Mouse (Mus musculus) CH12.LX (cell line): ENCODE measurements around the gene Vsir. TPM values are rescaled to one million over a fixed set of nuclear protein-coding genes. Genes with fewer than 3 reads are reported as not detected.

Source experiments
- DNase-seq: peaks from one replicate; pipeline ENCODE4 v3.0.0-alpha.2; 2013; ENCODE audit errors: extremely low read depth
- H3K27ac ChIP-seq: 2 replicates; pipeline ENCODE4 v1.5.1; 2012; ENCODE audit warnings: low read depth, mild to moderate bottlenecking, control low read depth, moderate library complexity; ENCODE audit not compliant: insufficient read depth
- H3K27me3 ChIP-seq: replicated peaks from 2 replicates; pipeline ENCODE3; 2012; ENCODE audit warnings: inconsistent platforms
- H3K36me3 ChIP-seq, 2 experiments: replicated peaks in 1 of 2; 2 replicates each; pipeline versions ENCODE3 to v1.6.1; 2012; ENCODE audit warnings: inconsistent platforms in 1 of 2, low read length in 1 of 2, mild to moderate bottlenecking in 1 of 2, mixed read lengths in 1 of 2, moderate library complexity in 1 of 2; ENCODE audit not compliant: control insufficient read depth in 1 of 2, insufficient read depth in 1 of 2
- H3K4me1 ChIP-seq, 2 experiments: 2 replicates each; pipeline ENCODE4 v1.6.1; 2012; ENCODE audit warnings: inconsistent platforms in 1 of 2, moderate library complexity in 1 of 2; ENCODE audit not compliant: insufficient read depth in 2 of 2, control insufficient read depth in 1 of 2
- H3K4me2 ChIP-seq: 2 replicates; pipeline ENCODE4 v1.6.1; 2012; ENCODE audit warnings: low read depth, mild to moderate bottlenecking, control low read depth; ENCODE audit not compliant: poor library complexity, insufficient read depth, severe bottlenecking
- H3K4me3 ChIP-seq, 3 experiments: fragments of 150-350 bp in 1 of 3; sonication (generic) in 1 of 3; replicated peaks in 1 of 3; 2 replicates each; pipeline versions ENCODE3 to v1.5.1; 2011 to 2012; ENCODE audit warnings: low read depth in 2 of 3, low read length in 2 of 3, mild to moderate bottlenecking in 2 of 3, moderate library complexity in 2 of 3, control low read depth in 1 of 3, improper control_type of control experiment in 1 of 3, inconsistent platforms in 1 of 3, mixed read lengths in 1 of 3; ENCODE audit not compliant: poor library complexity in 1 of 3
- H3K79me2 ChIP-seq: replicated peaks from 2 replicates; pipeline ENCODE4 v1.6.1; 2012; ENCODE audit warnings: mild to moderate bottlenecking, moderate library complexity; ENCODE audit not compliant: control insufficient read depth, poor library complexity, insufficient read depth, severe bottlenecking; ENCODE audit errors: extremely low read depth
- H3K9ac ChIP-seq: 2 replicates; pipeline ENCODE4 v1.6.1; 2012; ENCODE audit warnings: low read depth, mild to moderate bottlenecking, control low read depth, moderate library complexity; ENCODE audit not compliant: insufficient read depth
- H3K9me3 ChIP-seq: replicated peaks from 2 replicates; pipeline ENCODE3; 2012; ENCODE audit warnings: low read length, inconsistent platforms, mixed read lengths
- BHLHE40 ChIP-seq: IDR thresholded peaks from 2 replicates; pipeline ENCODE4 v1.6.1; 2011; ENCODE audit warnings: mild to moderate bottlenecking, low read depth, low read length, improper control_type of control experiment
- CTCF ChIP-seq, 2 experiments: IDR thresholded peaks in 1 of 2; conservative IDR thresholded peaks in 1 of 2; 2 replicates each; pipeline ENCODE4 v1.5.1; 2011 to 2012; ENCODE audit warnings: low read depth in 2 of 2, low read length in 2 of 2, improper control_type of control experiment in 1 of 2, inconsistent platforms in 1 of 2, mild to moderate bottlenecking in 1 of 2, moderate library complexity in 1 of 2
- E2F4 ChIP-seq: IDR thresholded peaks from 2 replicates; pipeline ENCODE4 v1.6.1; 2011; ENCODE audit warnings: low read depth, low read length, improper control_type of control experiment; ENCODE audit not compliant: insufficient replicate concordance
- EP300 ChIP-seq: IDR thresholded peaks from 2 replicates; pipeline ENCODE4 v1.6.1; 2011; ENCODE audit warnings: low read length, improper control_type of control experiment
- IRF4 ChIP-seq: IDR thresholded peaks from 2 replicates; pipeline ENCODE4 v1.6.1; 2014; ENCODE audit warnings: low read depth, mild to moderate bottlenecking, inconsistent platforms, low read length, improper control_type of control experiment
- JUN ChIP-seq: IDR thresholded peaks from 2 replicates; pipeline ENCODE4 v1.6.1; 2011; ENCODE audit warnings: low read depth, mild to moderate bottlenecking, low read length, improper control_type of control experiment, moderate library complexity; ENCODE audit not compliant: insufficient read depth
- MAX ChIP-seq: IDR thresholded peaks from 2 replicates; pipeline ENCODE4 v1.6.1; 2011; ENCODE audit warnings: low read length, improper control_type of control experiment
- MXI1 ChIP-seq: IDR thresholded peaks from 2 replicates; pipeline ENCODE4 v1.6.1; 2011; ENCODE audit warnings: mild to moderate bottlenecking, low read depth, low read length, improper control_type of control experiment
- MYC ChIP-seq: IDR thresholded peaks from 2 replicates; pipeline ENCODE4 v1.6.1; 2011; ENCODE audit warnings: low read depth, mild to moderate bottlenecking, improper control_type of control experiment, low read length
- NELFE ChIP-seq: IDR thresholded peaks from 2 replicates; pipeline ENCODE4 v1.6.1; 2011; ENCODE audit warnings: low read depth, low read length, improper control_type of control experiment
- NRF1 ChIP-seq: IDR thresholded peaks from 2 replicates; pipeline ENCODE4 v1.6.1; 2014; ENCODE audit warnings: low read depth, mild to moderate bottlenecking, inconsistent platforms, low read length, improper control_type of control experiment, moderate library complexity
- PAX5 ChIP-seq: IDR thresholded peaks from 2 replicates; pipeline ENCODE4 v1.6.1; 2012; ENCODE audit warnings: low read length, inconsistent platforms, mixed read lengths
- POLR2AphosphoS2 ChIP-seq: IDR thresholded peaks from 2 replicates; pipeline ENCODE4 v1.6.1; 2011; ENCODE audit warnings: low read depth, low read length, improper control_type of control experiment
- RAD21 ChIP-seq: IDR thresholded peaks from 2 replicates; pipeline ENCODE4 v1.6.1; 2011; ENCODE audit warnings: low read depth, mild to moderate bottlenecking, low read length, improper control_type of control experiment, moderate library complexity
- SIN3A ChIP-seq: IDR thresholded peaks from 2 replicates; pipeline ENCODE4 v1.6.1; 2012; ENCODE audit warnings: low read length, improper control_type of control experiment, inconsistent platforms
- SMC3 ChIP-seq: IDR thresholded peaks from 2 replicates; pipeline ENCODE4 v1.6.1; 2011; ENCODE audit warnings: low read depth, low read length, improper control_type of control experiment
- TBP ChIP-seq: conservative IDR thresholded peaks from 2 replicates; pipeline ENCODE4 v1.6.1; 2011; ENCODE audit warnings: low read depth, low read length, improper control_type of control experiment
- UBTF ChIP-seq: IDR thresholded peaks from 2 replicates; pipeline ENCODE4 v1.6.1; 2012; ENCODE audit warnings: low read depth, mild to moderate bottlenecking, inconsistent platforms, low read length, improper control_type of control experiment, moderate library complexity
- USF1 ChIP-seq: IDR thresholded peaks from 2 replicates; pipeline ENCODE4 v1.6.1; 2014; ENCODE audit warnings: low read depth, mild to moderate bottlenecking, inconsistent platforms, low read length, improper control_type of control experiment
- USF2 ChIP-seq: conservative IDR thresholded peaks from 2 replicates; pipeline ENCODE4 v1.6.1; 2011; ENCODE audit warnings: low read depth, low read length, improper control_type of control experiment
- ZC3H11A ChIP-seq: IDR thresholded peaks from 2 replicates; pipeline ENCODE4 v1.6.1; 2012; ENCODE audit warnings: low read depth, mild to moderate bottlenecking, inconsistent platforms, low read length, improper control_type of control experiment
- ZKSCAN1 ChIP-seq: IDR thresholded peaks from 2 replicates; pipeline ENCODE4 v1.6.1; 2012; ENCODE audit warnings: low read depth, inconsistent platforms, low read length, improper control_type of control experiment, borderline replicate concordance
- dilution Hi-C: fragments of 300-500 bp; cut with MboI; formaldehyde crosslinking; loops from 2 replicates; pipeline ENCODE4 v1.14.3; 2020; ENCODE audit warnings: low sequenced_read_pairs; ENCODE audit not compliant: extremely low pct_unique_long_range_greater_than_20kb, extremely low pct_ligation_motif_present
- in situ Hi-C: fragments of 300-500 bp; cut with MboI; formaldehyde crosslinking; loops from 3 replicates; pipeline ENCODE4 v1.14.3; 2019; ENCODE audit warnings: low sequenced_read_pairs, low pct_ligation_motif_present, low pct_unique_long_range_greater_than_20kb, mixed read lengths
- polyA plus RNA-seq: library from polyadenylated mRNA; unstranded; fragments of >175 nt; gene quantifications from 2 replicates; pipeline ENCODE4 v1.2.1, GENCODE M21; 2012; ENCODE audit warnings: low read depth; ENCODE audit not compliant: insufficient read length
- total RNA-seq, 2 experiments: library from RNA; depleted of rRNA; stranded (reverse); fragments of 300-350 nt in 1 of 2; fragments of >200 nt in 1 of 2; gene quantifications; 2 replicates each; pipeline ENCODE4 v1.2.3; 2012 to 2014

The Vsir gene
- total and polyA plus RNA-seq, 3 experiments, result 4.7 to 9.5 (median 5.5) TPM

GRCm38 (mm10) chr10:60373543-60373936 is 26.9 kb downstream of the Vsir start:
- no peak for DNase-seq
- Histone ChIP-seq H3K27ac (no peak overlapping the region), H3K4me3 (no peak overlapping the region), H3K9me3 (no peaks in the 10 kb centered on the region), H3K36me3 (peaks cover 0 to 13% of the 10 kb centered on the region in 2 experiments), H3K4me2 (no peak overlapping the region), H3K9ac (no peak overlapping the region)
- in situ Hi-C loops, result no loop called here
- dilution Hi-C loops, result no loop called here
- TF ChIP-seq NRF1, result no peak
- no peak for TF ChIP-seq IRF4
- TF ChIP-seq CTCF (conservative IDR thresholded peaks at IDR 0.05 in 1 of 2, IDR thresholded peaks at IDR 0.05 in 1 of 2; ENCODE audit: low read depth in 2 of 2, low read length in 2 of 2), result no peak
- no peak for TF ChIP-seq ZC3H11A
- no peak for TF ChIP-seq PAX5
- TF ChIP-seq NELFE, result no peak
- no peak for TF ChIP-seq MYC
- no peak for TF ChIP-seq POLR2AphosphoS2
- no peak for TF ChIP-seq UBTF
- TF ChIP-seq MAX, result no peak
- TF ChIP-seq MXI1, result no peak
- no peak for TF ChIP-seq RAD21
- TF ChIP-seq USF1, result no peak
- TF ChIP-seq USF2, result no peak
- no peak for TF ChIP-seq TBP
- no peak for TF ChIP-seq SMC3
- TF ChIP-seq E2F4, result no peak
- TF ChIP-seq, all 38 proteins: peak for 0
- Histone ChIP-seq H3K27me3 (no peaks in the 10 kb centered on the region), H3K79me2 (no peaks in the 10 kb centered on the region), H3K4me1 (peaks cover 37 to 71% of the 10 kb centered on the region in 2 experiments)

DNA sequence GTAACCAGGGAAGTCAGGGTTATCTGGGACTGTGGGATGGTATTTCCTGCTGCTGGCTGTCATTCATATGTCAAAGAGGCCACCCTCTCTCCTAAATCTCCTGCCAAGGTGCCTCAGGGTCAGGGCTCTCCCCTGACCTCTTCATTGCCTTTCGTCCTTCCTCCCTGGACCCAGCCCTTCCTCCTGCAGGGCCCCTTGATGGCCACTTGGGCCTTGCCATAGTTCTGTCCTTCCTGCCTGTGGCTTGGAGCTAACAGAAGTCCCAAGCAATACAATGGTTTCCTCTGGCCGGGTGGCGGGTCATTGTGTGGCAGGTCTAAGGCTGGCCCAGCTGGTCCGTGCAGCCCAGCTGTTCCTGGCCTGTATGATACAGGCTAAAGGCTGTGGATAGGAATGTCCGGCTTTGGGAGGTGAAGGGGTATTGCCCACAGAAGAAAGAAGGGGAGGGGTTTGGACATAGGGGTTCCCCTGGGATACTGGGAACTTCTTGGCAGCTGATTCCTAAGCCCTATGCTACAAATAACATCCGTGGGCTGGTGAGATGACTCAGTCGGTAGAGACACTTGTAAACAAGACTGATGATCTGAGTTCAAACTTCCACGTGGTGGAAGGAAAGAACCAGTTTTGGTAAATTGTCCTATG is 27.4 kb downstream of the Vsir start:
- Histone ChIP-seq H3K4me1 (peaks cover 36 to 66% of the 10 kb centered on the region in 2 experiments), H3K4me3 (no peak overlapping the region)
- dilution Hi-C loops, result no loop called here

More for the DNA sequence above, 27.4 kb downstream of the Vsir start:
- DNase-seq, result no peak
- no peaks in the 10 kb centered on the region for H3K27me3 ChIP-seq
- TF ChIP-seq PAX5 (no peak), JUN (no peak), ZKSCAN1 (no peak), EP300 (no peak), SMC3 (no peak), BHLHE40 (no peak), SIN3A (no peak), TBP (no peak)
- TF ChIP-seq, all 38 proteins: peak for 0
- in situ Hi-C loops, result no loop called here
- Histone ChIP-seq H3K9me3 (no peaks in the 10 kb centered on the region), H3K79me2 (no peaks in the 10 kb centered on the region), H3K36me3 (peaks cover 0 to 9% of the 10 kb centered on the region in 2 experiments), H3K27ac (no peak overlapping the region), H3K9ac (no peak overlapping the region), H3K4me2 (no peak overlapping the region)
